Mouse (Mus musculus): ENCODE measurements around the gene Hgfac. TPM values are rescaled to one million over a fixed set of nuclear protein-coding genes. Genes with fewer than 3 reads are reported as not detected.

Gene Hgfac
- polyA plus RNA-seq (2014; fragmentation: Nextera tagmentation; extraction: Ambion mirVana), result 0.34 and 0.47 TPM in 2 replicates

GRCm38 (mm10) chr5:35041268-35041829, at the start of gene Hgfac:
TSS of gene Hgfac (plus strand) at chr5:35041509.
- no peak for DNase-seq (ENCODE audit: low spot score)
- Histone ChIP-seq H3K9me3 (ENCODE audit: control insufficient read depth, low read length) (no peaks in the 10 kb centered on the region), H3K4me1 (replicated peaks; ENCODE audit: control insufficient read depth, insufficient read depth, low read length) (no peaks in the 10 kb centered on the region), H3K27ac (ENCODE audit: low read depth, low read length) (no peak within 1 kb of the TSS), H3K9ac (ENCODE audit: low read depth, low read length) (no peak within 1 kb of the TSS), H3K27me3 (ENCODE audit: control insufficient read depth, insufficient read depth, low read length) (no peaks in the 10 kb centered on the region), H3K4me3 (ENCODE audit: low read depth, low read length) (no peak within 1 kb of the TSS), H3K4me2 (replicated peaks; ENCODE audit: low read depth, low read length) (no peak within 1 kb of the TSS), H3K36me3 (ENCODE audit: control insufficient read depth, insufficient read depth, low read length) (no peaks in the 10 kb centered on the region)
- no peak for ATAC-seq (ENCODE audit: low FRiP score)
- WGBS, result 59% methylated on average over 6 of the region's 6 CpGs

DNA sequence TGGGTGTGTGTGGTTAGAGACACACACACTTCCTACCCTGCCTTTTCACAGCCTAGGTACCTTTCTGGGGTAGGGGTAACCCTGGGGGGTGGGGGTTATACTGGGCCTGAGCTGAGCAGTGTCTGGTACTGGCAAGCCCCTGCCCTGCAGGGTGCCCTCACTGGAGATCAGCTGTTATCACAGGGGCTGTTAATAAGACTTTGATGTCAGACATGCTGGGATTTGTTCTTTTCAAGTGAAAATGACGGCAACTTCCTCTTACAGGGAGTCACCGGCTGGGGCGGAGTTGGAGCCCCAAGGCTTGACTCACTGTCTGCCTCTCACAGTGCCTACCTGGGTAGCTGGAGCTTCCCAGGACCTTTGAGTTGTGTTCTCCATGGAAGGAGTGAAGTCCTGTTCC, 42.6 kb upstream of the Hgfac start:
- Histone ChIP-seq H3K9me3 (ENCODE audit: control insufficient read depth, low read length) (no peaks in the 10 kb centered on the region), H3K4me3 (ENCODE audit: low read depth, low read length) (no peak overlapping the region), H3K27me3 (ENCODE audit: control insufficient read depth, insufficient read depth, low read length) (no peaks in the 10 kb centered on the region), H3K9ac (ENCODE audit: low read depth, low read length) (no peak overlapping the region), H3K27ac (ENCODE audit: low read depth, low read length) (no peak overlapping the region), H3K36me3 (ENCODE audit: control insufficient read depth, insufficient read depth, low read length) (no peaks in the 10 kb centered on the region), H3K4me1 (replicated peaks; ENCODE audit: control insufficient read depth, insufficient read depth, low read length) (no peaks in the 10 kb centered on the region), H3K4me2 (replicated peaks; ENCODE audit: low read depth, low read length) (no peak overlapping the region)
- ATAC-seq (ENCODE audit: low FRiP score) (no peak), DNase-seq (ENCODE audit: low spot score) (no peak)
- 56% methylated on average over 3 of the region's 3 CpGs for WGBS

DNA sequence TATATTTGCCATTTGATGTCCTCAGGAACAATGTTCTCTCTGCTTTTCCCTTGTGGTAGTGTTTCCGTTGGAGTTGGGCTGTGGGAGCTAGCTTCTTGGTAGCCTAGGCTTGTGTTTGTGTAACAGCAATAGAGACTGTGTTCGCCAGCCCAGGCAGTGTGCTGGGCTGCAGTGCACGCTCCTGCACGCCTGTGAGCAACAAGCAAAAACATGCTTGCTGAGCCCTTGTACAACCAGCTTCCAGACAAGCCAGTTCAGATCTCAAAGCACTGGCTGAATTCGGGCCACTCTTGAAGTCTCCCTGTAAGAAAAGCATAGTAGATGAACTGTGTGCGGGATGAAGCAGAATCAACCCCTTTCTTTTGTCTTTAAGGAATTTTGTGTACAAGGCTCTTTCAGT, 42.0 kb upstream of the Hgfac start:
- no peak overlapping the region for H3K9ac ChIP-seq (ENCODE audit: low read depth, low read length)
- H3K4me3 ChIP-seq (ENCODE audit: low read depth, low read length), result no peak overlapping the region
- H3K36me3 ChIP-seq (ENCODE audit: control insufficient read depth, insufficient read depth, low read length), result no peaks in the 10 kb centered on the region
- H3K9me3 ChIP-seq (ENCODE audit: control insufficient read depth, low read length), result no peaks in the 10 kb centered on the region
- no peak overlapping the region for H3K4me2 ChIP-seq (replicated peaks; ENCODE audit: low read depth, low read length)
- no peak overlapping the region for H3K27ac ChIP-seq (ENCODE audit: low read depth, low read length)
- DNase-seq (ENCODE audit: low spot score) (no peak), ATAC-seq (ENCODE audit: low FRiP score) (no peak)
- no peaks in the 10 kb centered on the region for H3K4me1 ChIP-seq (replicated peaks; ENCODE audit: control insufficient read depth, insufficient read depth, low read length)
- WGBS, result 78% methylated on average over 6 of the region's 6 CpGs
- no peaks in the 10 kb centered on the region for H3K27me3 ChIP-seq (ENCODE audit: control insufficient read depth, insufficient read depth, low read length)

DNA sequence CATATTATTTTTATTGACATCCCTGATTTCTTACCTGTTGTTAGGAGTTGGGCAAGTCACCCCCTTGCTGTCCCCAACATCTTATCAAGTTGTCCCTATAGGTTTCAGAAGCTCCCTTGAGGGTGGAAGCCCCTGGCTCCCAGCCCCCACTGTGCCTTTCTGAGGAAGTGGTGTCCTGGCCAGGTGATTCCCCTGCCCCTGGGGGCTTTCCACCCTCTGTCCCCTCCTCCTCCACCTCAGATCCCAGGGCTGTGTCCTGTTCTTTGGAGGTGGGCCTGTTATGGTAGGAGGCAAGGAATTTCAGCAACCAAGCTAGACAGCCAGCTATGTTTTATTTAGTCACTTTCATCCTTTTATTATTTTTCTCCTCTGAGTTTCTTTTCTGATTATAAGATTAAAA, 41.0 kb upstream of the Hgfac start:
- Histone ChIP-seq H3K4me1 (replicated peaks; ENCODE audit: control insufficient read depth, insufficient read depth, low read length) (no peaks in the 10 kb centered on the region), H3K36me3 (ENCODE audit: control insufficient read depth, insufficient read depth, low read length) (no peaks in the 10 kb centered on the region), H3K9ac (ENCODE audit: low read depth, low read length) (no peak overlapping the region), H3K27me3 (ENCODE audit: control insufficient read depth, insufficient read depth, low read length) (no peaks in the 10 kb centered on the region), H3K4me2 (replicated peaks; ENCODE audit: low read depth, low read length) (no peak overlapping the region), H3K27ac (ENCODE audit: low read depth, low read length) (no peak overlapping the region), H3K9me3 (ENCODE audit: control insufficient read depth, low read length) (no peaks in the 10 kb centered on the region), H3K4me3 (ENCODE audit: low read depth, low read length) (no peak overlapping the region)
- no peak for DNase-seq (ENCODE audit: low spot score)
- ATAC-seq (ENCODE audit: low FRiP score), result no peak

- Histone ChIP-seq H3K4me1 (replicated peaks; ENCODE audit: control insufficient read depth, insufficient read depth, low read length) (no peaks in the 10 kb centered on the region), H3K27me3 (ENCODE audit: control insufficient read depth, insufficient read depth, low read length) (no peaks in the 10 kb centered on the region), H3K27ac (ENCODE audit: low read depth, low read length) (no peak overlapping the region), H3K4me2 (replicated peaks; ENCODE audit: low read depth, low read length) (no peak overlapping the region), H3K9ac (ENCODE audit: low read depth, low read length) (no peak overlapping the region), H3K36me3 (ENCODE audit: control insufficient read depth, insufficient read depth, low read length) (no peaks in the 10 kb centered on the region), H3K9me3 (ENCODE audit: control insufficient read depth, low read length) (no peaks in the 10 kb centered on the region), H3K4me3 (ENCODE audit: low read depth, low read length) (no peak overlapping the region)
- DNase-seq (ENCODE audit: low spot score) (no peak), ATAC-seq (ENCODE audit: low FRiP score) (no peak)
- WGBS, result 78% methylated on average over 3 of the region's 3 CpGs
These were observed 40.2 kb upstream of the Hgfac start for GRCm38 (mm10) chr5:35001144-35001543.

- ATAC-seq (ENCODE audit: low FRiP score) (no peak), DNase-seq (ENCODE audit: low spot score) (no peak)
- no peaks in the 10 kb centered on the region for H3K9me3 ChIP-seq (ENCODE audit: control insufficient read depth, low read length)
- no peak overlapping the region for H3K4me3 ChIP-seq (ENCODE audit: low read depth, low read length)
- 89% methylated on average over 7 of the region's 7 CpGs for WGBS
- no peak overlapping the region for H3K27ac ChIP-seq (ENCODE audit: low read depth, low read length)
- H3K27me3 ChIP-seq (ENCODE audit: control insufficient read depth, insufficient read depth, low read length), result no peaks in the 10 kb centered on the region
- no peaks in the 10 kb centered on the region for H3K4me1 ChIP-seq (replicated peaks; ENCODE audit: control insufficient read depth, insufficient read depth, low read length)
- no peaks in the 10 kb centered on the region for H3K36me3 ChIP-seq (ENCODE audit: control insufficient read depth, insufficient read depth, low read length)
- no peak overlapping the region for H3K4me2 ChIP-seq (replicated peaks; ENCODE audit: low read depth, low read length)
- H3K9ac ChIP-seq (ENCODE audit: low read depth, low read length), result no peak overlapping the region
These were observed 37.6 kb upstream of the Hgfac start for GRCm38 (mm10) chr5:35003611-35004162.

- ATAC-seq (ENCODE audit: low FRiP score) (no peak), DNase-seq (ENCODE audit: low spot score) (no peak)
- Histone ChIP-seq H3K4me3 (ENCODE audit: low read depth, low read length) (no peak overlapping the region), H3K27me3 (ENCODE audit: control insufficient read depth, insufficient read depth, low read length) (no peaks in the 10 kb centered on the region), H3K4me1 (replicated peaks; ENCODE audit: control insufficient read depth, insufficient read depth, low read length) (no peaks in the 10 kb centered on the region), H3K36me3 (ENCODE audit: control insufficient read depth, insufficient read depth, low read length) (no peaks in the 10 kb centered on the region), H3K9me3 (ENCODE audit: control insufficient read depth, low read length) (no peaks in the 10 kb centered on the region), H3K27ac (ENCODE audit: low read depth, low read length) (no peak overlapping the region), H3K4me2 (replicated peaks; ENCODE audit: low read depth, low read length) (no peak overlapping the region), H3K9ac (ENCODE audit: low read depth, low read length) (no peak overlapping the region)
- WGBS, result 87% methylated on average over 2 of the region's 2 CpGs
These were observed 36.5 kb upstream of the Hgfac start for GRCm38 (mm10) chr5:35004769-35005168.

- ATAC-seq (ENCODE audit: low FRiP score), result no peak
- H3K27ac ChIP-seq (ENCODE audit: low read depth, low read length), result no peak overlapping the region
- DNase-seq (ENCODE audit: low spot score), result no peak
- no peaks in the 10 kb centered on the region for H3K4me1 ChIP-seq (replicated peaks; ENCODE audit: control insufficient read depth, insufficient read depth, low read length)
- 95% methylated on average over 3 of the region's 3 CpGs for WGBS
- no peak overlapping the region for H3K4me2 ChIP-seq (replicated peaks; ENCODE audit: low read depth, low read length)
- H3K9me3 ChIP-seq (ENCODE audit: control insufficient read depth, low read length), result no peaks in the 10 kb centered on the region
- H3K9ac ChIP-seq (ENCODE audit: low read depth, low read length), result no peak overlapping the region
- H3K36me3 ChIP-seq (ENCODE audit: control insufficient read depth, insufficient read depth, low read length), result no peaks in the 10 kb centered on the region
- H3K4me3 ChIP-seq (ENCODE audit: low read depth, low read length), result no peak overlapping the region
- no peaks in the 10 kb centered on the region for H3K27me3 ChIP-seq (ENCODE audit: control insufficient read depth, insufficient read depth, low read length)
These were observed 35.6 kb upstream of the Hgfac start for GRCm38 (mm10) chr5:35005659-35006058.

GRCm38 (mm10) chr5:35006599-35006998, 34.7 kb upstream of the Hgfac start:
- no peak overlapping the region for H3K9ac ChIP-seq (ENCODE audit: low read depth, low read length)
- no peak overlapping the region for H3K4me3 ChIP-seq (ENCODE audit: low read depth, low read length)
- no peaks in the 10 kb centered on the region for H3K4me1 ChIP-seq (replicated peaks; ENCODE audit: control insufficient read depth, insufficient read depth, low read length)
- no peak overlapping the region for H3K27ac ChIP-seq (ENCODE audit: low read depth, low read length)
- H3K27me3 ChIP-seq (ENCODE audit: control insufficient read depth, insufficient read depth, low read length), result no peaks in the 10 kb centered on the region
- ATAC-seq (ENCODE audit: low FRiP score) (no peak), DNase-seq (ENCODE audit: low spot score) (no peak)
- no peaks in the 10 kb centered on the region for H3K36me3 ChIP-seq (ENCODE audit: control insufficient read depth, insufficient read depth, low read length)
- H3K4me2 ChIP-seq (replicated peaks; ENCODE audit: low read depth, low read length), result no peak overlapping the region
- 87% methylated on average over 2 of the region's 2 CpGs for WGBS
- H3K9me3 ChIP-seq (ENCODE audit: control insufficient read depth, low read length), result no peaks in the 10 kb centered on the region

All from hindbrain, embryonic 11.5 days (tissue).